In the genomic region with DNA sequence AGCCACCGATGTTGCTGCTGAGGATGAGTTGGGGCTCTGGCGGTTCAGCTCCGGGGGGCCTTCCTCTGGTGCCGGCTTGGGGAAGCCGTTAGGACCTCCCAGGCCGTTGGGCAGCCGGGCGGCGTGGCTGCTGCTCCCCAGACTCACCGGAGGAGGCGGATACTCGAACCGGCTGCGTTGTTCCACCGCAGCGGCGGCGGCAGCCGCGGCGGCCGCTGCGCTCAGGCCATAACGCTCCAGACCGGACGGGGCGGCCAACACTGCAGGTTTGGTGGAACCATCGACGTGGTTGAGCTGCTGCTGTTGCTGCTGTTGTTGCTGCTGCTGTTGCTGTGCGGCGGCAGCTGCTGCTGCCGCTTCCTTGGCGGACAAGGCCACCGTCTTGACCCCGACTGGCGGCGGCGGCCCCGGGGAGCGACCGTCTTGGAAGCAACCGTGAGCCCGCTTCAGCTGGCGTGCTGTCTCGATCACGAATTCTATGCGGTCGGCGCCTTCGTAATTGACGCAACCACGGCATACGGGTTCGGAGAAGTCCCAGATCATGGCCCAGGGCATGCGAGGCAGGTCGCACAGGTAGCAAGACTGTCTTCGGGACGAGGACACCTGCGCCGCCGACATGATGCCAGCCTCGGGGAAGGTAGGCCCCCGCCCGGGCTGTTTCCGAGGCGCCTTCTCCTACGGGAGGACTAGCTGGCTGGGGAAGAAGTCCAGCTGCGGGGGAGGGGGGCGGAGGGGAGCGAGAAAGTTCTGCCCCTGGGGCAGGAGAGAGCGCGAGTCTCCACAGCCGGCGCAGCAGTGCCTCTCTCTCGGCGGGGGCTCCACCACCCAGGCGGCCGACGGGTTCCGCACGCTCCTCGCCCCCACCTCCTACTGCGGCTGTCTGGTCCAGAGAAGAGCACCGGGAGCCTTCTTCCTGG, we compare ENCODE assay signal across 7 mouse cellular contexts. TPM values are rescaled to one million over a fixed set of nuclear protein-coding genes. Genes with fewer than 3 reads are reported as not detected.
DNase-seq lines count a peak whose midpoint lies in the region; ATAC-seq lines count a peak whose summit lies in the region.

No protein-coding gene starts in this region.

- H3K4me2 ChIP-seq in heart, embryonic 11.5 days, result peak overlapping the region; percentile 96
- peak overlapping the region; percentile 82 for H3K4me2 ChIP-seq in kidney, embryonic 16.5 days (replicated peaks; ENCODE audit: low read depth, low read length)

- H3K4me3 ChIP-seq in embryonic facial prominence, embryonic 10.5 days, result peak overlapping the region; percentile 88
- peak overlapping the region; percentile 98 for H3K4me3 ChIP-seq in heart, embryonic 11.5 days (ENCODE audit: low read depth, low read length)
- peak overlapping the region; percentile 92 for H3K4me3 ChIP-seq in kidney, embryonic 16.5 days (ENCODE audit: low read length)

- peak overlapping the region; percentile 96 for H3K9ac ChIP-seq in heart, embryonic 11.5 days (ENCODE audit: low read depth, low read length)
- peak overlapping the region; percentile 99 for H3K9ac ChIP-seq in kidney, embryonic 16.5 days (replicated peaks; ENCODE audit: low read length)

- H3K36me3 ChIP-seq in embryonic facial prominence, embryonic 10.5 days (replicated peaks), result no peaks in the 10 kb centered on the region; the same call in 1 of the 2 replicates
- 0 out of 2 replicates have a peak, but pooled peaks cover 4% of the 10 kb centered on the region for H3K36me3 ChIP-seq in heart, embryonic 11.5 days (ENCODE audit: control insufficient read depth, insufficient read depth, low read length)
- 0 out of 2 replicates have a peak, but pooled peaks cover 6% of the 10 kb centered on the region for H3K36me3 ChIP-seq in kidney, embryonic 16.5 days (ENCODE audit: insufficient read depth, low read length)

- H3K27ac ChIP-seq in embryonic facial prominence, embryonic 10.5 days (replicated peaks), result peak overlapping the region; percentile 96
- H3K27ac ChIP-seq in heart, embryonic 11.5 days (ENCODE audit: low read depth, low read length), result peak overlapping the region; percentile 100
- peak overlapping the region; percentile 100 for H3K27ac ChIP-seq in kidney, embryonic 16.5 days (ENCODE audit: low read length)

- H3K4me1 ChIP-seq in embryonic facial prominence, embryonic 10.5 days, result peaks cover 82% of the 10 kb centered on the region
- H3K4me1 ChIP-seq in heart, embryonic 11.5 days (ENCODE audit: control insufficient read depth, insufficient read depth, low read length), result peaks cover 43% of the 10 kb centered on the region
- H3K4me1 ChIP-seq in kidney, embryonic 16.5 days (ENCODE audit: insufficient read depth, low read length), result peaks cover 64% of the 10 kb centered on the region

- no peaks in the 10 kb centered on the region for H3K9me3 ChIP-seq in embryonic facial prominence, embryonic 10.5 days
- no peaks in the 10 kb centered on the region for H3K9me3 ChIP-seq in heart, embryonic 11.5 days (replicated peaks; ENCODE audit: control insufficient read depth, low read length)
- no peaks in the 10 kb centered on the region for H3K9me3 ChIP-seq in kidney, embryonic 16.5 days (ENCODE audit: low read length)

- peaks cover 41% of the 10 kb centered on the region for H3K27me3 ChIP-seq in embryonic facial prominence, embryonic 10.5 days (replicated peaks; ENCODE audit: low read depth, poor library complexity, severe bottlenecking)
- no peaks in the 10 kb centered on the region for H3K27me3 ChIP-seq in heart, embryonic 11.5 days (ENCODE audit: control insufficient read depth, insufficient read depth, low read length)
- no peaks in the 10 kb centered on the region for H3K27me3 ChIP-seq in kidney, embryonic 16.5 days (ENCODE audit: insufficient read depth, low read length)

- peak; percentile 42 to 59 for DNase-seq in CD8-positive naive resting alpha-beta T cell, adult 2 months (ENCODE audit: low read depth in 2 of 2, low spot score in 2 of 2)
- peak; percentile 66 for DNase-seq in T-cell, adult 2 months (ENCODE audit: low spot score)
- DNase-seq in embryonic facial prominence, embryonic 10.5 days (ENCODE audit: low spot score), result peak; percentile 70
- peak; percentile 68 for DNase-seq in lung, postnatal 36 days
- DNase-seq in spleen, postnatal 10 days (ENCODE audit: low spot score in 2 of 2), result peak; percentile 43 to 57

- WGBS in embryonic facial prominence, embryonic 10.5 days, result under 1% methylated on average over 84 of the region's 84 CpGs
- WGBS in heart, embryonic 11.5 days (ENCODE audit: insufficient replicate concordance), result under 1% methylated on average over 75 of the region's 84 CpGs
- WGBS in kidney, embryonic 16.5 days, result under 1% methylated on average over 80 of the region's 84 CpGs

- no peak for ATAC-seq in heart, embryonic 11.5 days (replicated peaks; ENCODE audit: insufficient number of reproducible peaks, low FRiP score, low TSS enrichment)
- no peak for ATAC-seq in kidney, embryonic 16.5 days (ENCODE audit: low FRiP score, low TSS enrichment)

RNA-seq across cellular contexts. Expression of gene Irf2bpl, which starts 1.1 kb away (rescaled TPM):
- 13.5 and 17.3 TPM in 2 replicates for polyA plus RNA-seq in embryonic facial prominence, embryonic 10.5 days (2016; fragmentation: Nextera tagmentation; extraction: Ambion mirVana)
- 18.9 and 26.9 TPM in 2 replicates for polyA plus RNA-seq in heart, embryonic 11.5 days (2014; fragmentation: Nextera tagmentation; extraction: Ambion mirVana)
- polyA plus RNA-seq in kidney, embryonic 16.5 days (2015; fragmentation: Nextera tagmentation; extraction: Ambion mirVana), result 30.3 and 30.4 TPM in 2 replicates
